Mouse (Mus musculus): Measurements from ENCODE around the gene Cela2a.

Gene Cela2a

DNA sequence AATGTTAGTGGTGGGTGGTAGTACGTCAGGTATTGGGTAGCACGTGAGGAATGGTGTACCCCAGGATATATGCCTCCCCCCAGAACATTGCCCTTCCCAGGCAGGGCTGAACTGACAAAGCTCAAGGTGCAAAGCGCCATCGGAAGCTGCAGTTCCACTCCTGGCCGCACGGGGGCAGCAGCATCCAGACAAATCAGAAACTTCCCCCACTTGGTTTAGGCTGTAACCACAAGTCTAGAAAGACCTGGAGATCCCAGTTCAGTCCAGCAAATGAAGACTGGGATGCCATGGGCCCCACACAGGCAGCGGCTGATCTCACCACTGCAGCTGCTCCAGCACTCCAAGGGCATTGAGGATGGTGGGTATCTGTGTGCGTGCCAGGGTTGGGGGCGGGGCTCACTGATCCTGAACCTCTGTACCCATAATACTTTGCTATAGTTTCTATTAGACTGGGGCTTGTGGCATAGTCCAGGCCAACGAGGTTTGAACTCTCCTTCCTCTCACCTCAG, 31.5 kb upstream of the Cela2a start:
- peak; percentile 89 to 92 for DNase-seq

DNA sequence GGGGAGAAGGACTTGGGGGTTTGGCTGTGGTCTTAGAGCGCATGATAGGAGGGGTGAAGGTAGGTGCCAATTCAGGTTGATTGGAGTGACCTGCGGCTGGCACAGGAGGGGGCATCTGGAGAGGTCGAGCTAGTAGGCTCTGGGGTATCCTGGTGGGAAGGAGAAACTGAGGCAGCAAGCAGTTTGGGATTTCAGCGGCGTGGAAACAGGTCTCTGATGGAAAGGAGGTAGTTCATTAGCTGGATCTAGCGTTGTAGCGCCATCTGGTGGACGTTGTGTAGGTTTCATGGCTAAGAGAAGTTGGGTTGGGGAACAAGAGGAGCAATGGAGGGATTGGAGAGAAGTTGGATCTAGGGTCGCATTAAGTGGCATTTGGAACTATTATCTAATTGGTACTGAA, 27.5 kb upstream of the Cela2a start:
- DNase-seq: peak; percentile 67 to 79

DNA sequence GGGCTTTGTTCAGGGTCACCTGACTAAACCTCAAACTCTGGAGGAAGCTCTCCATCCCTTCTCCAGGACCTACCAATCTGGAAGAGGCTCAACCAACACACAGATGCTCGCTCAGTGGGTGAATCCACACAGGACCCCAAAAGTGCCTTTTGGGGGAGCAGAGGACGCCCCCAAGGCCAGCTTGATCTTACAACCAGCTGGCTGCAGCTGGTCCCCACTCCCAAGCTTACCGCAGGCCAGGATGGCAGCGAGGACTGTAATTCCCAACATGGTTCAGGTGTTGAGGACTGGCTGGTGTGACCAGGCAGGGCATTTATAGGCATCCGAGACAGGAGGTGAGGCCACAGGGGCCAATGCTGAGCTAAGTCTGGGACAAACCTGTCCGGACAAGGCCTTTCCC, 20.0 kb upstream of the Cela2a start, which contains the start of gene Ctrc:
Gene Ctrc (minus strand): TSS at position 361 of the 400 bp plus-strand sequence.
- no peak for DNase-seq

DNA sequence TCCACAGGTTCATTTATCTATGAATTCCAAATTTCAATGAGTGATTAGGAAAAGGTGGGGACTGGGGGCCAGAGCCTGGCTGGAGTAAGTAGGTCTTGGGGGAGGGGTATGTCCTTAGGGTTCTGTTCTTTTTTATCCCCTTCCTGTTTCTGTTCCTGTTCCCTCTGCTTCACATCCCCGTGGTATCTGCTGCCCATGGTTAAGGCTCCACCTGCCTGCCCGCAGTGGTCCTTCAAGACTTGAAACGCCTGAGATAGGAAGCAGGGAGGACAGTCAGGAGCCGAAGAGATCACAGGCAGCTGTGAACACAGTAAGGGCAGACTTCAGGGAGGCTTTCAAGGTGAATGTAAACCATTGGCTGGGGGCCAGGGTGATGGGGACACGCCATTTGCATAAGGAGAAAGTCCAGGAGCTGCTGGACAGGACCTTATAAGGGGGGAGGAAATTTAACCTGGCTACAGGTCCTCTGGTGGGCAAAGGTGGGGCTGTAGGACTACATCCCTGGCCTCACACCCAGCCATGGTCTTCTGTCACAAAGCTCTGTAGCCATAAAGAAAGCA, 8.7 kb upstream of the Cela2a start:
- DNase-seq: no peak

DNA sequence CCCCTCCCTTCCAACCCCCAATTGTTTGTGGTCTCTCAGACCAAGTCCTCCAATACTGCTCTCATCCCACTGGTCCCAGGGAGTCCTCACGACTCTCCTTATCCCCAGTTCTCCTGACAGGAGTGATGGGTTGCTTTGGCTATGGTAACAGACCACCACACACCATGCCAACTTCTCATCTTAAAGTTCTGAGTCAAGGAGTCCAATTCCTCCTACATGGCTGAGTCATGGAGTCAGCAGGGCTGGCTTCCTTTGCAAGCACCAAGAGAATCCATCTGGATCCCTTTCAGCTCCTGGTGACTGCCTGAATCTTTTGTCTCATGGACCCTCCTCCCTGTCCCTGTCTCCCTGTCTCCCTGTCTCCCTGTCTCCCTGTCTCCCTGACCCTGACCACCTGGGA, 8.0 kb upstream of the Cela2a start:
- no peak for DNase-seq

DNA sequence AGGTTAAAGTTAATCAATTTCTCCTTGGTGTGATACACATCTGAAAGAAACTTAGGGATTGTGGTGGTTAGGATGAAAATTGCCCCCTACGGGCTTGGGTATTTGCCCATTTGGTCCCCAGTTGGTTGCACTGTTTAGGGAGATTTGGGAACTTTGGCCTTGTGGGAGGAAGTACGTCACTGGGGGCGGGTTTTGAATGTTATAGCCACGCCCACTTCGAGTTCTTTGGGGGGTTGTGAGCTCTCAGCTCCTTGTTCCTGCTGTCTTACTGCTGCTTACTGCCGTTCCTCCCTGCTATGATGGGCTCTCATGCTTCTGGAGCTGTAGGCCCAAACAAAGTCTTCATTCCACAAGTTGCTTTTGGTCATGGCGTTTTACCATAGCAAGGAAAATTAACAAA, 5.4 kb upstream of the Cela2a start:
- DNase-seq: no peak

DNA sequence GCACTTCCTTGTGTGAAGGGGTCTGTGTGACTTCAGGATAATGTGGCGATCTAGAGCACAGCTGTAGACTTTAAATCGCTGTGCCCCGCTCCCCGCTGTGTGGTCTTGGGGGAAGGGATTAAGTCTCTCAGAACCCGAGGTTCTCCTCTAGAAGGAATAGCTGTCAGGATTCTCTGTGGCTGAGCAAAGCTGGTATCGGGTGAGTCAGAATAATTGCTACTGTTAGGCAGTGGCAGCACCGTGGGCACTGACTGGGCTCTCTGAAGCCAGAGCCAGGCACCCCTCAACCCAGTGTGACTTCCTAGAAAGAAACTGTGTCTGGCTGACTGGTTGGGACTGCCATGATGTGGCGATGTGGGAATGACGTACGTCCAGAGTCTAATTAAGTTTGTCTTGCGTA, 4.4 kb upstream of the Cela2a start:
- no peak for DNase-seq

DNA sequence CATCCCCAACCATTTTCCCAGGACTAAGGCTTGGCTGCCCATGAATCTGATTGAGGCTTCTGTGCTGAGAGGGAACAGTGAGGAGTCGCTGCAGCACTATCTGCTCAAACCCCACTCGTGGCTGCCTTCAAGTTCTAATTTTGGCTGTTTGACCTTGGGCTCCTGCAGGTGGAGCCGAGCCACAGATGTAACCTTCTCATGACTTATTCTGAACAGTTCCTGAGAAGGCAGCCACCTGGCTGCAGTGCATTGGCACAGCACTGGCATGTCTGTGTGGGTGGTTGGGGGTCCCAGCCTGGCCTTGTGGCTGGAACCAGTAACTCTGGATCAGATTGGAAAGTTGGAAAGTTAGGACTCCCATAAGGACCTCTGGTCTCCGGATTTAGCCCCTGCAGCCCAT, 2.2 kb upstream of the Cela2a start:
- DNase-seq: no peak

DNA sequence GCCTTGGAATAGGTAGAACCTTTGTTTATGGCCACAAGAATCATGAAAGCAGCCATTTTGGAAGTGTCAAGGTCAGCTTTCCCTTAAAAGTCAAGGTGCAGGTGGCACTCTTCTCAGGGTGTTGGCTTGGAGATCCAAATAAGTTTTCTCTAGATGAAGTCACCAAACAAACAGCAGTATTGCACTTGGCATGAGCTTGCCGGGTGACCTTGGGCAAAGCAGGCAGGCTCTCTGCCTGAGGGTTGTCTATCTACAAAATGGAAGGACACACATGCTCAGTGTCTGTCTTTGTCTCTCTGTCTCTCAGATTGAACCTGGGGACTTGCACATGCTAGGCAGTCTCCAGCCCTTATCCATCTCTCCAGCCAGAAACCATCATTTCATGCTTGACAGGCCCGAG, 1.4 kb upstream of the Cela2a start:
- DNase-seq: no peak

DNA sequence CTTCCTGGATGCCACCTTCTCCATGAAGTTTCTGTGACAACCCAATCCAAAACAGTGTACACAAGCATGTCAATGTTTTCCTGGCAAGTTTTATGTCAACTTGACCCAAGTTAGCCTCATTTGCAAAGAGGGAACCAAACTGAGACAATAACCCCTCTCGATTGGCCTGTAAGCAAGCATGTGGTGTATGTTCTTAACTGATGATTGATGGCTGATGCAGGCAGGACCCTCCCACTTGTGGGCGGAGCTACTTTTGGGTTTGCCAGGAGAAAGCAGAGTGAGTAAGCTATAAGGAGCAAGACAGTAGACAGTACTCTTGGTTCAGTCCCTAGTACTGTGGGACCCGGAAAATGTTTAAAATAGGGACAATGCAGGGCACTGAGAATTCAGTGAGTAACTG, 3.0 kb downstream of the Cela2a start:
- no peak for DNase-seq

DNA sequence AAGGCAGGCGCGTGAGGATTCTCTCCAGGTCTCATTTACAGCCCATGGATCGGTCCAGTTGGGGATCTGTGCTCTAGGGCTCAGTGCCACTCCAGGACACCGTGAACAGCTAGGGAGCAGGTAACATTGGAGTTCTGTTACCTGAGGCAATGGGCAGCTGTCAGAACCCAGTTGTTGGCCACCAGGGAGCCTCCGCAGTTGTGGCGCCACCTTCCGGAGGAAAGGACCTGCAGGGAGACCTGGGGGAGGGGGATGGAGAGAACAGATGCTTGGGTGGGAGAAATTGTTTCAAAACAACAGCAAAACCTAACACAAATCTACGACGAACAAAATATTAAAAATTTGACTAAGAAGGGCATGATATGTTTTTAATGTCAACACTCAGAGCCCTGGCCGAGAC, 3.9 kb downstream of the Cela2a start:
- DNase-seq: no peak

DNA sequence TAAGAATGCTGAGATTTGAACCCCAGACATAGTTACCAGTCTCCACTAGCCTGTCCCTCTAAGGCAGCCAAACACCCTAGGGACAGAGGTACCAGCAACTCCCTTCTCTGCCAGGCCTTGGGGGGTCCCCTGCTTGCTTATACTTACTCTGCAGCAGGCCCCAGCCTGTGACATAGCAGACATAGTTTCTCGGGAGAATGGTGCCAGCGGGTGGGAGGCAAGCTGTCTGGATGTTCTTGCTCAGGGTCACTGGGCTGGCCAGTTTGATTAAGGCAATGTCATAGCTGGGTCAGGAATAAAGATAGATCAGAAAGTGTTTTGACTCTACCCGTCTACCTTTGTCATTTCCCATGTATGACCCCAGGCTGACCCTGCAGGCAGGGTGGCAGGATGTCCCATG, 4.8 kb downstream of the Cela2a start:
- DNase-seq: no peak

DNA sequence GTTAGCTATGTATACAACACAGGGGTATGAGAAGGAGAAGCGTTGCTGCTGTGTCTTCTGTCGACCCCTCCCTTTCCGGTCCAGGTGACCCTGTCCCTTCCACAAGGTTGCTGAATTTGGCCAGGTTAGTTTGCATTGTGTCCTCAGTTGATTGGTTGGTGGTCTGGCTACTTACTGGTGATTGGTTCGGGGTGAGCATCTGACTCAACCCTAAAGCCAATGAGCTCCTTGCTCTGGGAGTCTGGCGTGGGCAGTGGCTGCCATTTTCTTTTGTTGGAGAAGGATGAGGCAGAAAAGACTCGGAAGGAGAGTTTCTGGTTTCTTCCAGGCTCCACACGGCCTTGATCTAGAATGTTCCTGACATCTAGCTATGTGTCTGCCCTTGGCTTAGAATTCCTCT, 6.6 kb downstream of the Cela2a start:
- no peak for DNase-seq

DNA sequence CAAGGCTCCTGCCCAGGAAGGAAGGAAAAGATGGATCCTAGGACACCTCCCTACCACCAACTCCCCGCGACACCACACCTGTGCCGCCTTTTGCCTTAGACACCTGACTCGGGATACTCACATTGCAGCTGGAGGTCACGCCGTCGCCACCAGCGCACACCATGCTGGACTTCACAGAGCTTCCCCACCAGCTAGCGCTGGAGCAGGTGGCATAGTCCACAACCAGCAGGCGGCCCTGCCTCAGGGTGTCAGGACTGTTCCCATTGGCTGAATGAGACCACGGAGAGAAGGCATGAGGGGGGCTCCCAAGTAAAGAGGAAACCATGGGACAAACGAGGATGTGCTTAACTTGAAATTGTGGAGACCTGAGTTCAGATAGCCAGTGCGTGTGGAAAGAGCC, 7.1 kb downstream of the Cela2a start:
- no peak for DNase-seq

DNA sequence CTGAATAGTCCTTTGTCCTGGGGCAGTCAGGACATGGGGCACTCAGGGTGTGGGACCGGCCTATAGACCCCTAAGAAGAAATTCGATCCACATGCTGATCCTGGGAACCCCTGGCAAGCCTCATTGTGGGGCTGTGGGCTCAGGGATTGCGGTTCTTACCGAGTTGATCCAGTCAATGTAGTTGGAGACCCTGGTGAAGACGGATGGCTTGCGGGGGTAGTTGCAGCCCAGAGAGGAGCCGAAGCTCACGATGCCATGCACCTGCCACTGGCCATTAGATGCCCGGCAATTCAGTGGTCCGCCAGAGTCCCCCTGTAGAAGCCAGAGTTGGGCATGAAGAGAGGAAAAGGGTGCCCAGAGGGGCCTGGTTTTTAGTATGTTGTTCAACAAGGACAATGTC, 8.3 kb downstream of the Cela2a start:
- no peak for DNase-seq

DNA sequence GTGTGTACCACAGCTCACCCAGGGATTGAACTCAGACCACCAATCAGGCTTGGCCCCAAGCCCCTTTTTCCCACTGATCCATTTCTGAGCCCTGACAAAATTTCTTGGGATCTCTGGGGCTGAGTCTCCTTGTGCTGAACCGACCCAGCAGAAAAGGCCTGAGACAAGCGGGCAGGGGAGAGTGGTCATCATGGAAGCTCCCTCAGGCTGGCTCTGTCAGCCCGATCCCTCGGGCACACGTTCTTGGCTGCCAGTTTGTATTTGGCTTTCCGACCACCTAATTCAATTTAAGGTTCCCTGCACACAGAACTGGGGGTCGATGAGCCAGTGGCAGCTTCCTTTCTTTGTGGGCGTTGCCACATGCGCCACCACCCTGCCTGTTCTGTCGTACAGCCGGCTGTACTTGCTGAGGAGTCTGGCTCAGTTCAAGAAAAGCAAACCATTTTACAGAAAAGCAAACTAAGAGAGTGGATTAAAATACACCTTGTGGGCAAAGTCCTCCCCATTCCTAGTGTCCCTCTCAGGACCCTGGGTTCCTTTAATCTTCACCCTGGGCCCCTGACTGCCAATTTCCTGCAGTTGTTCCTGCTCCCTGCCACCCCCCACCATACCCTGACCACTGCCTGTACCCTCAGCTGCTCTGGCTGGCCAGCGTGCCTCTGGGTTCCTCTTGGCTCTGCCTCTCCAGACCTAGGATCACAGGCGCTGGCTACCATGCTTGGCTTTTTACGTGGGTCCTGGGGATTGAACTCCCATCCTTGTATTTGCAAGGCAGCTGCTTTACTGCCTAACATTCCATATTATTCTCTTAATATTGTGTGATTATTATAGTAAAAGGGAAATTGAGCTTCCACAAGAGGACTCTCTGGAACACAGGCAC, 8.9 kb downstream of the Cela2a start:
- no peak for DNase-seq

DNA sequence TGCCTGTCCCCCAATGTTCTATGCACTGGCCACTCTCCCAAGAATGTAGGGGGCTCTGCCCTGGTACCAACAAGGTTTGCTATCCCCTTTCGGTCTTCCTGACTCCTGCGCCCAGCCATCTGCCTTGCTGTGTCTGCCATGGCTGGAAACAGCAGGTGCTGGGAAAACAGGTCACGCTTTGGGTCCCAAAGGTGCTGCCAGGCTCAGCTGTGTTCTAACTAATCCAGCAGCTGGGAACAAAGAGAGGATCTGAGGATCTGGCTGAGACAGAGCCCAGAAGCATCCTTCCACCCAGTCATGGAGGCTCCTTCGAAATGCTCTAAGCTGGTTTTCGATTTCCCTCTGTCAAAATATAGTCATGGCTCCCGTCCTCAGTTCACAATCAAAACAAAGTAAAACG, 9.7 kb downstream of the Cela2a start:
- no peak for DNase-seq

DNA sequence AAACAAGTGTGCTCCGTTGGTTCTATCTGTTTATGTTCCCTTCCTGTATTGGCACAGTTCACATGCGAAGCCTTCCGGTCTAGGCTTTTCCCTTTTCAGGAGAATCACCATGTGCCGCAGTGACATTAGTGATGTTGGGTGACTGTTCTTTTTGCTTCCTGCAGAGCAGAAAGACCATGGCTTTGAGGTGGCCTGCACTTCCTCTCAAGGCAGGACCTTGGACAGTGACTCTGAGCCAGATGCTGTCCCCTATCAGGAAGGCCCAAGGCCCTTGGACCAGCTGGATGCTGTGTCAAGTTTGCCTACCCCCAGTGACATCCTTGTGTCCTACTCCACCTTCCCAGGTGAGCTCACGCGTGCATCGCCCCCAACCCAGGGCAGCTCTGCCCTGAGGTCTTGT, 14.6 kb downstream of the Cela2a start:
- no peak for DNase-seq

DNA sequence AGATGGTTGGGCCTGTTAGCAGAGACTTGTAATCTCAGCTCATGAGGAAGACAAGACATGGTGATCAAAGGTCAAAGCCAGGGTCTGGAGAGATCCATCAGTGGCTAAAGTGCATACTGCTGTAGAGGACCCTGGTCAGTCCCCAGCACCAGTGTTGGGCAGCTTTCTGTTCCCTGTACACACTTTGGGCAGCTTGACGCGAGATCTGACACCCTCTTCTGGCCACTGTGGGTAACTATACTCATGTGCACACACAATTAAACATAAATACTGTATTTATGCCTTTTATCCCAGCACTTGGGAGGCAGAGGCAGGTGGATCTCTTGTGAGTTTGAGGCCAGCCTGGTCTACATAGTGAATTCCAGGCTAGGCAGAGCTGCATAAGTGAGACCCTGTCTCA, 15.0 kb downstream of the Cela2a start:
- no peak for DNase-seq

DNA sequence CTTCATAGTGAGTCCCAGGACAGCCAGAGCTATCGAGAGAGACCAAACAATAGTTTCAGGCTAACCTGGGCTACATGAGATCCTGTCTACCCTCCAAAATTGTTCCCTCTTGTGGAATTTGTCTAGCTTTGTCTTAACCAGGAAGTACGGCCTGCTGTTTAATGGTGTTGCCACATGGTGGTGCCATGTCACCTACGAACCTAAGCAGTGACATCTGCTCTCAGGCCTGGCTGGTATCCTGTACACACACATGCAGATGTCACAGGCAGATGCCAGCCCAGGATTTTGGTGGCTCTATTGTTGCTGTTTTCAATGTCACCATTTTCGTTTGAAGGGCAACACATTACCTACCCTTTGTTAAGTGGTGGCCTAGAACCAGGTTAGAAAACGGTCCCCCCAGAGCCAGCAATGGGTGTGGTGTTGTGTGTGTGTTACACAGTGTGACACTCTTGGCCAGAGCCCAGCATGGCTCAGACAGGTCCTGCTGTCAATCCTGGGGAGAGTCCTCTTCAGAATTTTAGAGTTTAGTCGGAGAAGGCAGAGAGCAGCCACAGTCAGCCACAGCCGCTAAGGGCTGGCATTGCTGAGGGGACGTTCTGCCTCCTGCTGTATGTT, 16.0 kb downstream of the Cela2a start:
- DNase-seq: no peak

DNA sequence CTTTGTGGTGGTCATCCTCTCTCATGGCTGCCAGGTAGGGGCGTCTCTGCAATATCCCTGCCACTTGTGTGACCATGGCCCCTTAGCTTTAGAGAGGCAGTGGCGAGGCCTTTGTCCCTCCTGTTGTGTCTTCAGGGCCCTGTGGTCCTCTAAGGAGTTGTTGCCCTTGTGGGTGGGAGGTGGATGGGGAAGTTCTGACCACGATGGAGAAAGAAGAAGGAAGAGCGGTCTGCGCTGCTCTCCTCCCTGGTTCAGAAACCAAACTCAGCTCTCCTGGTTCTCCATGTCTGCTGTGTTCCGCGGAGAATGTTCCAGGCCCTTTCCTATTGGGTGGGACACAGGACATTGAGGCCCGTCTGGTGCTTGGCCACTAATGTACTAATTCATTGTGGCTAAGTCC, 20.1 kb downstream of the Cela2a start:
- DNase-seq: no peak

DNA sequence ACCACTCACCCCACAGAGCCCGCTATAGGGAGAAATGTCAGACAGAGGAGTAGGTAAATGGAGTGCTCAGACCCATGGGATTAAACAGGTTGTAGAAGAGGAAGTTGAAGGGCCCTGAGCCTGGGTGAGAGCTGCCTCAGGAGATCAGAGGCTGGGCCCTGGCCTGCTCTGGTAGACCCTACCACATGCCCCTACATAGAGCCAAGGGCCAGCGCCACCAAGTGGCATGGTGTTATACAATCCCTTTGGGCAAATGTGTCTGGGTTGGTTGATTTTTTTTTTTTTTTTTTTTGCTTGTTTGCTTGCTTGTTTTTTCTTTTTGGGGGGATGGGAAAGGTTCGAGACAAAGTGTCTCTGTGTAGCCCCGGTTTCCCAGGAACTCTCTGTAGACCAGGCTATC, 21.9 kb downstream of the Cela2a start:
- DNase-seq: no peak

DNA sequence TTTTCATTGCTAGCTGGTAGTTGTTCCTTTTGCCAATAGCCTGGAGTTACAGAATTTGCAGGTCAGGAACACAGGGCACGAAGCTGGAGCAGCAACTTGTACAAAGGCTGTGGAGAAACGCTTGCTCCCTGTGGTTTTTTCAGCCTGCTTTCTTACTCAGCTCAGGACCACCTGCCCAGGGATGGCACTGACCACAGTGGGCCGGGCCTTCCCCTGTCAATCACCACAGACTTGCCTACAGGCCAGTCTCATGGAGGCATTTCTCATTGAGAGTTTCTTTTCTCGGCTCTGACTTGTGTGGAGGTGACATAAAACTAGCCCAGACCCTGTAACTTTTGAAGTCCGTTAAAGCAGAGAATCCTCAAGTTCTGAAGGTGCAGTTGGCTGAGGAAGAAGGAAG, 28.4 kb downstream of the Cela2a start:
- DNase-seq: no peak

DNA sequence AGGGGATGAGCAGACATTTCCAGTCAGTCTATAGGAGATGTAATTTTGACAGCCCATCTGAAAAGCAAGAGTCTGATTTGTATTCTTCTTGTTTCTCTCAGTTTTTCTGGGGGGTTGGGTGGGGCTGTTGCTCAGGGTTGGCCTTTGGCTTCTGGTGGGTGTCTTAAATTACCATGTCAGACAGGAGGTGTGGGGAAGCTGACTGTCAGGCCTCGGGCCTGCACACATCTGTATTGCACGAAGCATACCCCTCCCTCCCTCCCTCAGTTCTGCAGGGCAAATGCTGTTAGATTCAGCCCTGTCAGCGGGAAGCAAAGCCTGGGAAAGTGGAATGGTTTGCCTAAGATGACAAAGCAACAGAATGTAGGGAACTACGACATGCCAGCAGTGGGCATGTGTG, 29.0 kb downstream of the Cela2a start:
- no peak for DNase-seq

Measured in cerebellum, postnatal 25 days (tissue).